Mouse (Mus musculus) myocyte (in vitro differentiated cells): ENCODE results near the gene Cgnl1.

Experiments
- MYOG ChIP-seq, 3 experiments: IDR thresholded peaks; one replicate each; pipeline ENCODE4 v1.6.1; 2011; ENCODE audit warnings: control low read depth in 2 of 3, low read depth in 2 of 3, mild to moderate bottlenecking in 2 of 3; ENCODE audit not compliant: insufficient read length in 2 of 3, control insufficient read depth in 1 of 3, insufficient read depth in 1 of 3
- POLR2A ChIP-seq: IDR thresholded peaks from one replicate; pipeline ENCODE4 v1.6.1; 2011; ENCODE audit warnings: low read depth, mild to moderate bottlenecking, control low read depth, moderate library complexity; ENCODE audit not compliant: insufficient read length
- POLR2AphosphoS2 ChIP-seq: IDR thresholded peaks from one replicate; pipeline ENCODE4 v1.6.1; 2011; ENCODE audit warnings: low read depth, control low read depth; ENCODE audit not compliant: insufficient read length
- REST ChIP-seq: IDR thresholded peaks from one replicate; pipeline ENCODE4 v1.6.1; 2011; ENCODE audit warnings: mild to moderate bottlenecking, control low read depth, moderate library complexity; ENCODE audit not compliant: insufficient read depth, insufficient read length
- TCF3 ChIP-seq: IDR thresholded peaks from one replicate; pipeline ENCODE4 v1.6.1; 2011; ENCODE audit warnings: low read depth, control low read depth; ENCODE audit not compliant: insufficient read length
- USF1 ChIP-seq: IDR thresholded peaks from one replicate; pipeline ENCODE4 v1.6.1; 2011; ENCODE audit warnings: low read depth, mild to moderate bottlenecking, control low read depth, moderate library complexity

GRCm38 (mm10) chr9:71728822-71729311 lies 42.5 kb downstream of the Cgnl1 start:
- no peak for TF ChIP-seq POLR2AphosphoS2
- TF ChIP-seq POLR2A, result no peak
- TF ChIP-seq USF1, result no peak
- TF ChIP-seq MYOG (IDR thresholded peaks at IDR 0.05; ENCODE audit: control insufficient read depth in 1 of 3, insufficient read depth in 1 of 3, insufficient read length in 2 of 3, low read depth in 2 of 3), result no peak
- TF ChIP-seq REST, result no peak
- no peak for TF ChIP-seq TCF3
